Mouse (Mus musculus) bone marrow, adult 2 months (tissue): ENCODE measurements around the gene Pdgfb. TPM values are rescaled to one million over a fixed set of nuclear protein-coding genes. Genes with fewer than 3 reads are reported as not detected.
A peak's percentile ranks its signal among the peaks of the same experiment; 100 is the strongest.

ENCODE experiments used
- H3K27ac ChIP-seq: fragments of 200-500 bp; 2 replicates; pipeline ENCODE4 v1.5.1; 2012; ENCODE audit warnings: low read depth, mild to moderate bottlenecking, control low read depth, inconsistent platforms, low read length; ENCODE audit not compliant: control insufficient read depth, poor library complexity, insufficient read depth
- H3K4me1 ChIP-seq: fragments of 200-500 bp; 2 replicates; pipeline ENCODE4 v1.6.1; 2011; ENCODE audit warnings: low read length; ENCODE audit not compliant: control insufficient read depth, insufficient read depth
- H3K4me3 ChIP-seq: fragments of 200-500 bp; replicated peaks from 2 replicates; pipeline ENCODE3; 2011; ENCODE audit warnings: mild to moderate bottlenecking, low read depth, low read length, control low read depth; ENCODE audit not compliant: control insufficient read depth
- CTCF ChIP-seq: fragments of 200-500 bp; IDR thresholded peaks from 2 replicates; pipeline ENCODE4 v1.5.1; 2011; ENCODE audit warnings: low read length, control low read depth; ENCODE audit not compliant: control insufficient read depth, insufficient read depth
- POLR2A ChIP-seq: fragments of 200-500 bp; IDR thresholded peaks from 2 replicates; pipeline ENCODE4 v1.6.1; 2011; ENCODE audit warnings: low read depth, mild to moderate bottlenecking, control low read depth, low read length, borderline replicate concordance; ENCODE audit not compliant: control insufficient read depth
- WGBS: fragments of 180-500 bp; shearing (Covaris S2); methylation state at CpG from one replicate; pipeline ENCODE4 v1.1.7; 2018; 5-methylcytosine and 5-hydroxymethylcytosine counted together
- polyA plus RNA-seq: library from polyadenylated mRNA; stranded (reverse); fragments of >200 nt; gene quantifications from 2 replicates; pipeline ENCODE4 v1.2.4, GENCODE M21; 2011; ENCODE audit warnings: low replicate concordance; ENCODE audit not compliant: missing spikeins, insufficient read depth, insufficient read length

The Pdgfb gene
- polyA plus RNA-seq, 1 experiment = 4.1 TPM

GRCm38 (mm10) chr15:79953470-79953869 lies 61.3 kb downstream of the Pdgfb start:
- 75% methylated on average over 7 of the region's 7 CpGs for WGBS
- no peak for TF ChIP-seq POLR2A
- no peak for TF ChIP-seq CTCF
- Histone ChIP-seq H3K4me3 (no peak overlapping the region), H3K4me1 (no peaks in the 10 kb centered on the region), H3K27ac (no peak overlapping the region)

GRCm38 (mm10) chr15:79952504-79953231 lies 62.1 kb downstream of the Pdgfb start:
- 67% methylated on average over 11 of the region's 11 CpGs for WGBS

GRCm38 (mm10) chr15:79951730-79952503 lies 62.9 kb downstream of the Pdgfb start:
- WGBS = 71% methylated on average over 14 of the region's 14 CpGs
- Histone ChIP-seq H3K4me1 (no peaks in the 10 kb centered on the region), H3K27ac (no peak overlapping the region), H3K4me3 (no peak overlapping the region)
- no peak for TF ChIP-seq POLR2A
- no peak for TF ChIP-seq CTCF

More at GRCm38 (mm10) chr15:79952504-79953231, 62.1 kb downstream of the Pdgfb start:
- no peak overlapping the region for H3K4me3 ChIP-seq
- no peaks in the 10 kb centered on the region for H3K4me1 ChIP-seq
- no peak overlapping the region for H3K27ac ChIP-seq
- TF ChIP-seq CTCF (no peak), POLR2A (no peak)

GRCm38 (mm10) chr15:79951226-79951625 lies 63.6 kb downstream of the Pdgfb start:
- 83% methylated on average over 6 of the region's 6 CpGs for WGBS
- Histone ChIP-seq H3K4me1 (no peaks in the 10 kb centered on the region), H3K27ac (no peak overlapping the region)

GRCm38 (mm10) chr15:79950250-79951025 lies 64.3 kb downstream of the Pdgfb start:
- no peak for TF ChIP-seq POLR2A
- TF ChIP-seq CTCF = peak; percentile 64; the same call in 1 of the 2 replicates
- 6% methylated on average over 24 of the region's 24 CpGs for WGBS
- H3K4me1 ChIP-seq = no peaks in the 10 kb centered on the region
- no peak overlapping the region; the same call in 1 of the 2 replicates for H3K27ac ChIP-seq
- H3K4me3 ChIP-seq = no peak overlapping the region

More at GRCm38 (mm10) chr15:79951226-79951625, 63.6 kb downstream of the Pdgfb start:
- TF ChIP-seq POLR2A (no peak), CTCF (no peak)
- no peak overlapping the region for H3K4me3 ChIP-seq

GRCm38 (mm10) chr15:79947681-79948080 lies 67.1 kb downstream of the Pdgfb start:
- TF ChIP-seq POLR2A (no peak), CTCF (no peak)
- Histone ChIP-seq H3K4me3 (no peak overlapping the region), H3K4me1 (no peaks in the 10 kb centered on the region), H3K27ac (no peak overlapping the region)
- WGBS = 72% methylated on average over 6 of the region's 6 CpGs

GRCm38 (mm10) chr15:79946790-79947189 lies 68.0 kb downstream of the Pdgfb start:
- TF ChIP-seq CTCF (peak; percentile 39; the same call in 1 of the 2 replicates), POLR2A (no peak)
- WGBS = 85% methylated on average over 9 of the region's 9 CpGs
- Histone ChIP-seq H3K4me3 (no peak overlapping the region), H3K27ac (no peak overlapping the region), H3K4me1 (no peaks in the 10 kb centered on the region)
